Mouse (Mus musculus) kidney, adult 18-20 months (tissue): ENCODE results near the gene Fermt3.

Experiments
- DNase-seq: peaks from one replicate; pipeline ENCODE4 v3.0.0; 2021

The Fermt3 gene

DNA sequence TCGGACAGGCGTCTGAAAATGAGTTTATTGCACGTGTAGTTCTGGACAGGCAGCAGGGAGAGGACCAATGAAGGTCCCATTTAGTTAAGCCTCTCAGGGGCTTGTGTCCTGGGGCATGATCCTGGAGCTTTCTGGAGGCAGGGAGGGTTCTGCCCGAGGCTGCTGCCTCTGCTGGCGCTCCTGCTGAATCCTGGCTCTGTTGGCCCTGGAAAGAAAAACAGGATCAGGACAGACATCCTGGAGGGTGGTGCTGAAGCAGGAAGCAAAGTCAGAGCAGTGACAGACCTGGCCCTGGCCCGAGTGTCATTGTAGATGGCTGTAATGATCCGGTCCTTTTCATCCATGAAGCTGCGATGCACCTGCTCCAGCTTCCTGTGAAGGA, 31.4 kb downstream of the Fermt3 start:
- no peak for DNase-seq

DNA sequence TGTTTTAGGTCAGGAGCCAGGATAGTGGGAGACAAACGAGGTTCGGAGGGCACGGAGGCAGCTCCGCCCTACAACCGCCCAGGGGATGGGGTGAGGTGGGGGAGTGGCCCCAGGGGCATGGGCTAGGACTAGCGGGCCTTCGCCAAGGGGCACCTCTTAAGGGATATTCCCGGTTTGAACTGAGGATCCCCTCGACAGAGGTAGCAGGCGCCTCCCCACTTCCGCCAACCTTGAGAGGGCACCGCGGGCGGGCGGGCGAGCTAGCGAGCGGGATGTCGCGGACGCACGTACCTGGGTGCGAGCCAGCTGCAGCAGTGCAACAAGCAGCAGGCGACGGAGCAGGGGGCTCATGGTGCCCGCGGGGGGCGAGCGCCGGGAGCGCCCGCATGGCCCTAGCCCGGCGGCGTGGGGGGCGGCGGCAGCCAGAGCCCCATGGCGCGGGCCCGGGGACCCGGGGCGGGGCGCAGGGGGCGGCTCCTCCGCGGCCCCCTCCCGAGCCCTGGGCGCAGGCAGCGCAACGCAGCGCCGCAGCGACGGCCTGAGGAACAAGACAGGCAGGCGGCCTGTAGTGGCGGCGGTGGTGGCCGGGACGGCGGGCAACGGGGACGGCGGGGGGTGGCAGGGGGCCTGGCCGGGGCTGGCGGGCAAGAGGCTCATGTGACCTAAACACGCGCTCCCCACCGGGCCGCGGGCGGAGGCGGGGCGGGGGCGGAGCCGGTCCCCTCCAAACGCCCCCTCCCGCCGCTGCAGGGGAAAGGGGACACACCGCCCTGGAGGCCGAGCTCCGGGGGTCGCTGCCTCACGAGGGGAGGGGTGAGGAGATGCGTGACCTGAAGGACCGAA, 32.0 kb downstream of the Fermt3 start, which contains the start of gene Vegfb:
TSS of gene Vegfb (minus strand) at position 591 of the 843 bp plus-strand sequence.
- DNase-seq: peak; percentile 82

DNA sequence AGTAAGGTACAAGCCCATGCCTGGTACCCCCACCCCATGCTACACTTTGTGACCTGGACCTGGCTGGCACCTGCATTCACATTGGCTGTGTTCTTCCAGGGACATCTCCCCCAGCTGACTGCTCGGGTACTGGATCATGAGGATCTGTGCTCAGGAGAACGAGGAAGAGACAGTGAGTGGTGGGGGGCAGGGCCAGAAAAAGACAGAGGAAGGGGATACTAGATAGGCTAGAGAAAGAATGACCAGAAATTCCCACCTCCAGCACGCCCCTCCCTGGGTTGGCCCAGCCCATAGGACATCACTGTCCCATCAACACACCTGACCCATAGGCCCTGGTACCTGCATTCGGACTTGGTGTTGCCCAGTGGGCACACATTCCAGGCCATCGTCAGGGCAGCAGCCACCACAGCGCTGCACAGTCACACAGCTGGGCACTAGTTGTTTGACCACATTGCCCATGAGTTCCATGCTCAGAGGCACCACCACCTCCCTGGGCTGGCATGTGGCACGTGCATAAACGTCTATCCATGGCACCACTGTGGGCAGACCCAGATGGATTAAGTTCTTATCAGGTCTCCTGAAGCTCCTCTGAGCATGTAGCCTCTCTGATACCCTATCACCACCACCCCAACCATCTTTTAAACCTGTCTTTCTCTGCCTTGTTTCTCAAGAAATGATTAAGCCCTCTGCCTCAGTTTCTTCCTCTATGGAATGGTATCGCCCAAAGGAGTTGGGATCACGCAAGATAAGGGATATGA, 33.1 kb downstream of the Fermt3 start:
- no peak for DNase-seq

DNA sequence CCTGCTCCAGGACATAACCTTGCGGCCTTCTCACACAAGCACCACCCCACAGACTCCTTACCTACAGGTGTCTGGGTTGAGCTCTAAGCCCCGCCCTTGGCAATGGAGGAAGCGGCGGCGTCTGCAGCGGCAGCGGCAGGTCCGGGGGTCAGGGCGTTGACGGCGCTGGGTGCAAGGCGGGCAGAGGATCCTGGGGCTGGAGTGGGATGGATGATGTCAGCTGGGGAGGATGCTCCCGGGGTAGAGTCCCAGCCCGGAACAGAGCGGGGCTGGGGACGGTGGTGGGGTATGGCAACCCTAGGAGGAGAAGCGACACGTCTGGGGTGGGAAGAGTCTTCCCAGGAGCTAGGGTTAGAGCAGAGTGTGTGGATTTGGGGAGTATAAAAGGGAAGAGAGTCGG, 34.0 kb downstream of the Fermt3 start:
- no peak for DNase-seq

DNA sequence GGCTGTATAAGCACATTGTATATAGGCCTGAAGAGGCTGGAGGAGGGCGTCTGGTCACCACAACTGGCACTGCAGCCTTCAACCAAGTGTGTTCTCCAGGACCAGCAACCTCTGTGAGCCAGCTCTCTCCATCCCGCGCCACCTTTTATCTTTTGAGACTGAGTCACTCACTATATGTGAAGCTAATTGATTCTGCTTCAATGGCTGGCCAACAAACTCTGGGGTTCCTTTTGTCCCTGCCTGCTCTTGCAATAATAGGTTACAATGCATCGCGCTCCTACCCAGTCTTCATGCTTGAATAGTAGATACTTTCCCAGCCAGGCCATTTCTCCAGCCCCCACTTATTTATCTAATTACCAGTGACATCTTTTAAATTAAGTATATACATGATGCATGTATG, 35.6 kb downstream of the Fermt3 start:
- no peak for DNase-seq

DNA sequence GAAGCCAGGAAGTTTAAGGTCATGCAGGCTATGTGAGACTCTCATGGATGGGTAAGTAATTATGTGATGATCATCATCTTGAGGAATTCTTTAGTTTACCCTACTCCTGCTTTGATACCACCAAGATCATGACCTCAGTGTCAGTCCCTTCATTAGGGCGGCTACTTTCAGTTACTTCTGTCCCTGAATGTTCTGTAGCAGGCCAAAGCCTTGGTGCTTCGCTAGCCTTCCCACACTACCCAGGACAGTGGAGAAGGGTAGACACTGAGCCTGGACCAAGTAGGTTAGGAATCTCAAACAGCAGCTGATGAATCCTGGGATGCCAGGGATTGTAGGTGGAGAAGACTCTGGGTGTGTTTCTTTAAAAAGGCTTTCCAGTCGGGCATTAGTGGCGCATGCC, 37.8 kb downstream of the Fermt3 start:
- no peak for DNase-seq

DNA sequence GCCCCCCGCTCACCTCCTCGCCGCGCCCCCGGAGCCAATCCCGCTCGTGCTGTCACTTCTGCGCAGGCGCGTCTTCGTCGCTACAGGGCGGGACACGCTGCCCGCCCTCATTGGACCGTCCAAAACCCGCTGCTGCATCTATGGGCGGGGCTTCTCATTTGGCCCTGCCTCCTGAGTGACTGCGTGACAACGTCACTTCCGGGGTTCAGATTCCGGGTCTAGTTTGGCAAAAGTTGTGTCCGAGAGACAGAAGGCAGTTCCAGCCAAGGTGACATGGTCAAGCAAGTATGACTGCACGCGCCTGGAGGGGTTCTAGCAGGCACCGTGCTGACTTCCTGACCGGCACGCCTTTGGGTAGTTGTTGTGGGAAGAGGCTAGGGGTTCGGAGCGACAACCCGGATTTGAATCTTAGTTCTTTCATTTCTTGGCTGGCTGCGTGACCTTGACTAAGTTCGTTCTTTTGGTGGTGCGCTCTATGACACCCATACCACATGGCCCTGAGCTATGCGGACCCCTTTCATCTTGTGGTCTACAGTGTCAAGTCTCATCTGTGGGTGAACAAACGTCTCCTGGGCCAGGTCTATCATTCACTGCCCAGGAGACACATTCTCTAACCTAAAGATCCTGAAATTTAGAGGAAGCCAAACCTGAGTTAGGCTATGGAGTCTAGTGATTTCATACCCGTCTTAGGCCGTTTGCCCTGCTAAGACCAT, 38.7 kb downstream of the Fermt3 start, which contains the start of gene Fkbp2:
TSS of gene Fkbp2 (minus strand) at position 121 of the 713 bp plus-strand sequence.
- DNase-seq: peak; percentile 99

DNA sequence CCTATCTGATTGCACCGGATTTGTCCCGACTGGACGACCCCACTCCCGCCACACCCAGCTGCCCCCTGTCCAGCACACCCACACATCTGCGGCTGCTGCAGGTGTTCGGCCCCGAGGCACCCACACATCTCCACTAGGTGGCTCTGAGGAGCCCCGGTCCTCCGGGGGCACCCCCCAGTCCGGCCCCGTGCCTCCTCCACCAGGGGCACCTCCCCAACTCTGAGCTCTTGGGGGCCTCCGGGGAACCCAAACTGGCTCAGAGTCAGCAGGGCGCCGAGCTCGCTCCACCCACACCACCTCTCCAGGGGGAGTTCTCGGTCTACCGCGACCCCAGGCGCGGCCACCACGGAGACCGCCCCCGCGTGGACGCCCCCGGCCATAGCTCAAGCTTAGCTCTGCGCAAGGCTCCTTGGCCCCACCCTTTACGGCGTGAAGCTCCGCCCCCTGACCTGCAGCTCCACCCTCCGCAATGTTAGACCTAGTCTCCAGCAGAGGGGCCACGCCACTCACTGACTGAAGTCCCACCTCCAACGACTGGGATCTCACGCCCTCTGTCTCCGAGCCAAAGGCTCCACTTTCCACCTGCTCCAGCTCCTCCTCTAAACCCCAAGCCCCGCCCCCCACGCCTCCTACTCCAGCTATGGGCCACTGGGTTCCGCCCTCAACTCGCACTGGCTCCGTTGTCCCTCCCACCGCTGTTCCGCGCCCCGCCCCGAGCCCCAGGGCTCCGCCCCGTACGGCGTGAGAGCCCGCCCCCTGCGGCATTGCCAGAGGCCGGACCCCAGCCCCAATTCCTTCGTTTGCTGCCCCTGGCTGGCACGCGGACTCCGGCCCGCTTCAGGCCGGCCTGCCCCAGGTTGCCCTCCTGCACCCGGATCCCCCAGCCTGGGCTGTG, 39.5 kb downstream of the Fermt3 start:
- DNase-seq: peak; percentile 99

DNA sequence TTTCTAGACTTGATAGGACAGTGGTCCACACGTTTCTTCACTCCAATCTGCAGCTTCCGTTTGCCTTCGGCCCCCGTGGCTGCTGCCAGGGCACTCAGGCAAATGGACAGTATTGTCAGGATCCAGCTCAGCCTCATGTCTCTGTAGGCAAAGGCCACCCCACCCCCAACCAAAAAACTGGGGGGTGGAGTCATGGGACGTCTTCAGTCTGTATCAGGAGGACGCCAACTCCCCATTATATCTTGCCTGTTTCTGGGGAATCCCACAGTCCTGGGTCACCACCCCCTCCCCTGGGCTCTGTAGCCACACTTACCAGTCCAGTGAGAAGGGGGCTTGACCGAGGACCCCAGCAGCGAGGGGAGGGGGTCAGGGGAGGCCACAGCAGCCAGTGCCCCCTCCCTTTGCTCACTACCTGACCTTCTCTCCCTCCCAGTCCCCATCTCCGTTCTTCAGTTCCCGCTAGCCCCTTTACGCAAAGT, 40.2 kb downstream of the Fermt3 start:
- DNase-seq: no peak

DNA sequence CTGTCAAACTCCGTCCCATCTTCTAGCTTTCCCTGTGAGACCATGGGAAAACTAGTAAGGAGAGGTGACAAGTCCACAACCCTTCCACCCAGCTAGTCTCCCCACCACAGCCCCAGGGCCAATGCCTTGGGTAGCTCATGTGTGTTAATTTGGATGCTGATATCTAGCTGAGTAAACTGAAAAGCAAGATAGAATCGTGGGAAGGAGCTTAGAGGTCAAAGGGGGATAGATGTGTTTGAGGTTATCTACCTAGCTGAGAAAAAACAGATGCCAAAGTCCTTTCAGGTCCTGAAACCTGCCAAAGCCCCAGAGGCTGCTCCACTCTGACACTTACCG, 40.7 kb downstream of the Fermt3 start:
- no peak for DNase-seq

DNA sequence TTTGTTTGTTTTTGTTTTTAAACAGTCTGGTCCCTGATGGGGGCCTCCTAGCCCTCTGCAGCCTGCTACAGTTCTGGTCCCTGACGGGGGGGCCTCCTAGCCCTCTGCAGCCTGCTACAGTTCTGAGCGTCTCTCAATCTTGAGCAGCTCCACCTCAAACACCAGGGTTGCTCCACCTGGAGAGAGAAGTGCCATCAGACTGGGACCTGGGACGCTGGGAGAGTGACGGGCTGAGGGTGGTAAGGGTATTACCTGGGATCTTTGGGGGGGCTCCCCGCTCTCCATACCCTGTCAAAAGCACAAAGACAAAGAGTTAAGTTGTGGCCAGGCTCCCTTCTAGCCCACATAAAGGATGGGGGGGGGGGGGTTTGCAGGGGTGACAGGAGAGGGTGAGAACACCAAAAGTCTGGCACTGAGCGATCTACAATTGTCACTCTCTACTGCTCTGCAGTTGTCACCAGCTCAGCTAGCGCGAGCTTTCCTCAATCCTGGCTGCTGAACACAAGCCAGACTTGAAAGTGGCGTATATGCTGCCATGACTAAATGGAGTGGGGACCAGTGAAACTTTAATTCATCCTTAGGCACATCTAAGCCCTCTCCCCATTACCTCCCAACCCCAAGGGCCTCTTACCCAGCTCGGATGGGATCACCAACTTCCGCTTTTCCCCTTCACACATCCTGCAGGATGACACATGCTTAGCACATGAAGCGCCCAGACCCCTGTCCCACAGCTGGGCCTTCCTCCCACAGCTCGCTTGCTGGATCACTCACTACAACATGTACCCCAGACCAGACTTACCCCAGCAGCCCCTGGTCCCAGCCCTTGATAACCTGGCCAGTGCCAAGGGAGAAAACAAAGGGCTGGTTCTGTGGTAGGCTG, 41.3 kb downstream of the Fermt3 start:
- DNase-seq: no peak

DNA sequence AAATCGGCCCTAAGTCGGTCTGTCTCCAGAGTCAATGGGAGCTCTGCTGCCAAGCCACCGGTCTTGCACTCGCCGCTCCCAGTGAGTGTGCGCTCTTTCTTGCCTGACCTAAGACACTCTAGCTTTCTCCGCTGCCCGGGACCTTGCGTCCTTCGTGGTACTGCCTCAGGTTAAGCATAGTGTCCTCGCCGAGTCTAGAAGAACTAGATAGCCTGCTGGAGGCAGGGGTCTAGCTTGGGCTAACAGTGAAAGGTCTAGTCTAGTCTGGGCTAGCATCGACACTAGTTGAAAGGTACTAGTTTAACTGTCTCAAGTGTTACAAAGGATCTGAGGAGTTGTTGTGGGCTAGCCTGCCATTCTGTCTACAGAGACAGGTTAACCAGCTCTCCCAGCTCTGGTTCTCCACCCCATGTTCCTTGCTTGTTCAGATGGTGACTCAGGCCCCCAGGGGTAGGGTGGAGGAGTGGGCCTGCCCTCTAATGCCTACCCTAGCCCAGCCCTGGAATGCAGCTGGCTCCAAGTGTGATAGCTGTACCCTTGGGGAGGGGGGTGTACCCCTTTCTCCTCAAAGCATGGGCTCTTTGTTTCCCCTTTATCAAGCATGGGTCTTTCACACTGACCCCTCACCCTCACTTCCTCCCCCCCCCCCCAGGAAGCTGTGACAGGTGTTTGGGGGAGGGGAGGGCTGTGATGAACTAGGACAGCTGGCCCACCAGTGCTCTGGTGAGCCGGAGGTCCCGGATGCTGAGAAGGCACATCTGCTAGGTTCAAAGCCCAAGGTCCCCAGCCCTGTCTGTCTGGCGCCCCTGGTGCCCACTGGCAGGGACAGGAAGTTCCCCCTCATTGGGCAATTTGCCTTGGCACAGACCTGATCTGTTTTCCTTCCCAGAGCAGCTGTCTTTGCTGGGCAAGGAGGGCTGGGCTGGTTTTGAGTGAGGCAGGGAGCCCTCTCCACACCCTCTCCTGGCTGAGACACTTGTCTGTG, 43.4 kb downstream of the Fermt3 start, which contains the start of gene Plcb3:
TSS of gene Plcb3 (minus strand) at position 934 of the 985 bp plus-strand sequence.
- peak; percentile 65 for DNase-seq

DNA sequence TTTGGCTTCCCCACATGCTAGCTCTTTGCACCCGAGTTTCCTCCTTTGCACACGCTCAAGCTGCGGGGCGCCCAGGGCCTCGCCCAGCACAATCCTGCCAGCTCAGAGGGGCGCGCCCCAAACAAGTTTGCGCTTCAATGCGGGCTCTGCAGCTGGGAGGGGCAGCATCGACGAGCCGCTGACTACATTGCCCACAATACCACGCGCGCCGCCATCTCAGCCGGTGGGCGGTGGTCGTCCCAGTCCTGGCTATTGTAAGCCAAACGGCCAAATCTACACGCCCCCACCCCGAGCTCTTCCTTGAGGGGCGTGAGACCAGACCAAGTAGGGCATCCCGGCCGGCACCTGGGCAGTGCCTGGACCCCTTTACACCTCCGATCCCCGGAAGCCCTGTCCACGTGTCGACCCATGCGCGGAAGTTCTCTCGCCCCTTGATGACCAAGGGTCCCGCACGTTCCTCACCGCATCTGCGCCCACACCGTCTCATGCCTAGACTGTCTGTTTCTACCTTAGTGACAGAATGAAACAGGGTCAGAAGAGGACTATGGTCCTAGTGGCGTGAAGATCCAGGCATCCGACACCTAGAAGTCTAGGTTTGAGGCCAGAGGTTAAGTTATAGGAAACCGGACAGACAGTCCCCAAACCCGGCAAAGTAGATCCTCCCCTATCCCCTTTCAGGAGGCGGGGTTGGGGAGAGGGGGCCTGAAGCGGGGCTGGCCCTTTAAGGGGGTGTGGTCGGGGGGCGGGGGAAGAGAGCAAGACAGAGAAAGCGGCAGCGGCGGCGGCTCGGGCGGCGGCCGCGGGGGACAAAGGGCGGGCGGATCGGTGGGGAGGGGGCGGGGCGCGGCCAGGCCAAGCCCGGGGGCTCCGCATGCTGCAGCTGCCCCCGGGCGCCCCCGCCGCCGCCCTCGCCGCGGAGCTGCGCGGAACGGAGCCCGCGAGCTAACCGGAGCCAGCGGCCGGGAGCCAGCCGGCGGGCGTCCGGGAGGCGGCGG, 44.8 kb downstream of the Fermt3 start, which contains the start of gene Ppp1r14b:
TSS of gene Ppp1r14b (plus strand) at position 758 of the 995 bp plus-strand sequence.
- peak; percentile 76 for DNase-seq

DNA sequence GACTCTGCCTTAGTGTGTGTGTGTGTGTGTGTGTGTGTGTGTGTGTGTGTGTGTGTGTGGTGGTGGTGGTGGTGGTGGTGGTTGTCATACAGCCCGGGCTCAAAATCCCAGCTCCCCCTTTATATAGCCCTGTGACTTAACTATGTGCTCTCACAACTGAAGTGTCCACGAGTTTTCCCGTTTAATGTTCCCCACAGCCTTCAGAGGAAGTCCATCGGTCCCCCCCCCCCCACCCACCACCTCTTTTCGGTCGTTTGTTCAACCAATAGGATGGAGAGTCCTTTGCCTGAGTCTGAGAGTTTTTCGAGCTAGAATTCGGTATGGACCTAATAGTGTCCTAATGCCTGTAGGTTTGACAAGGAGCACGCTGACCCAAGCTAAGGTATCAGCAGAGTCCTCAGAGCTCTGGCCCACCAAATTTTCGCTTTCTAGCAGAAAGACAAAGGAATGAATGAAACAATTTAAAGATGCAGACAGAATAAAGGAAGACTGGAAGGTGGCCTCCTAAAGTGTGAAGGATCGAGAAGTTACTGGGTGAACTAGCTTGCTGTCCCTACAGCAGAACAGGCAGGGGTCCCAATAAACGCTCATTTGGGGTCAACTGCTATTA, 45.6 kb downstream of the Fermt3 start:
- no peak for DNase-seq

DNA sequence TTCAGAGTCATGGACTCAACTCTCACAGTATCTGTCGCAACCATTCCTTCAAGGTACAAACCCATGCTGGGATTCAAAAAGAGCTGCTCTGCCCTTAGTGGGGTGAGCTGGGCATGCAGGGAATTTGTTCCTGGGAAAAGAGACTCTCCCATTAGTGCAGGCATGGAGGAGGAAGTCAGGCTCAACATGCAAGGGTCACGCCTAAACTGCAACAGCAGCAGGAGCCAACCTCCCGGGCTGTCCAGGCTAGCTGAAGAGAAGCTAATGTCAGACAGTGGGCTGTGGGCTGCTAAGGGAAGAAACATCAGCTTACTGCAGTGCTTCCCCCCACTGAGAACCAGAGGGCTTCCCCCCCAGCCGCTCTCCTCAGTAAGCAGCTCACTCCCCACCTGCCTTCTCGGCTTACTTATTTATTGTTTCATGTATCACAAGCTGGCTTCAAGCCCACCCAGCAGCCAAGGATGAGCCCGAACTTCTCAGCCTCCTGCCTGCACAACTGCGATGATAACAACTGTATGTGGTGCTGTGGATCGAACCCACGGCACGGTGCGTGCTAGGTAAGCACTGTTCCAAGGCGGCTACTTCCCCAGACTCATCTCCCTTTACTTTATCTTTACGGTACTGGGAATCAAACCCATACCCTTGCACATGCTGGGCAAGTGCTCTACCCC, 46.9 kb downstream of the Fermt3 start:
- DNase-seq: no peak

DNA sequence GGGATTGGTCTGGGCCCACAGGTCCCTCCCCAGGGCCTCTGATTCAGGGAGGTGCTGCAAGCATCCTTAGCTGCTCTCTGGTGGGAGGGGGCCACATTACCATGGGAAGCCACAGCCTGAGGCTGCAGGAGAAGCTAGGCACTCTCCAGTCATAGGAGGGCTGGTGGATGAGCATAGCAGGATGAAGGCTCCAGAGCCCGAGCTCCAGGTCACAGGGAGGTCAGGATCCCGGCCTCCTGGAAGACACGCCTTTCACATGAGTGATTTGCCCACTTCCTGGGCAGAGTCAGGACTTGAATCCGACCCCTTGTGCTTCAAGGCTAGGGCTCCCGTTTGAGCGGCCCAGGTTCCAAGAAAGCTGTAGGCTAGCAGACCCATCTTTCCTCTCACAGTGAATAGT, 47.6 kb downstream of the Fermt3 start:
- DNase-seq: no peak

DNA sequence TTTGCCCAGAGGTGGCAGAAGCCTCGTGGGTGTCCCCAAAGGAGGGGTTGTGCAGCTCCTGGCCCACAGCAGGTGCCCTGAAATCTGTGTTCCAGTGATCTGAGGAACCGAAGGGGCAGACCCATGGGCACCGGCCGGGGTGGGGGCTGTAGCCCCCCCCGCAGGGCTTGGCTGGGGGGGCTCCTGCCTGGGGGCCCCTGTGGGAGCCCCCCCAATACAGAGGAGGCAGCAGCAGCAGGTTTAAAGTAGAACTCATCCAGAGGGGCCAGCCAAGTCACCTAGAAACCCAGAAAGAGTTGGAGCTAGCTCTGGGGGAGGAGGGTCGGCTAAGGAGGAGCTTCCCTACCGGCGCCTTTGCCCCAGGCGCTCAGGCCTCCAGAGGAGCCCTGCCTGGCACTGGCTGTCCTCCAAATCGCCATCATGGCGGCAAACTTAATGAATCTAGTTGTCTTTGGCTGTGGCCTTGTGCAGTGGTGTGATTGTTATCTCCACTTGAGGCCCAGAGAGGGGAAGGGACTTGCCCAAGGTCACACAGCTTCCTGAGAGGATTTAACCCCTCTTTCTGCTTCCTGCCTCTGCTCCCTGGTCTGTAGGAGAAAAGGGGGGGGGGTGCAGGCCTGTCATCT, 48.7 kb downstream of the Fermt3 start:
- no peak for DNase-seq
